Mouse (Mus musculus) liver, adult (tissue): Measurements from ENCODE around the gene Slamf8.

Source experiments
- GATA4 ChIP-seq: IDR thresholded peaks from 2 replicates; pipeline ENCODE4 v1.6.1; 2014; ENCODE audit warnings: mild to moderate bottlenecking, low read length; ENCODE audit not compliant: insufficient replicate concordance

Gene Slamf8

DNA sequence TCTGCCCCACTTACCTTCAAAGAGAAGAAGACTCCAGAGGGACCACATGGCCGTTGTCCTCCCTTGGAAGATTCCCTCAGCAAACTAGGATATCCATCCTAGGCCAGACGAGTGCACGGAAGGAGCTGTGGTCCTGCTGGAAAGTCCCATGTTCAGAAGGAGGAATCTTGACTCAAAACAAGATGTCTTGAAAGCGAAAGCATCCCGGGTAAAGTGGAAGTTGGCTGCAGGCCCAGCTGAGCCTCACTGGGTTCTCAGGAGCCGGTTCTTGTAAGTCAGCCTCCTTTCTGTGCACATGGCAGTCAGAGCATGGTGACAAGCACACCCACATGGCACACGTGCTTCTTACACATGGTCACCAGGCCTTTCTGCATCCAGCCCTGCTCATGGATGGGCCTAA is at the start of gene Slamf8:
Slamf8 (minus strand) TSS at position 184 of the 400 bp plus-strand sequence.
- TF ChIP-seq GATA4, result no peak

DNA sequence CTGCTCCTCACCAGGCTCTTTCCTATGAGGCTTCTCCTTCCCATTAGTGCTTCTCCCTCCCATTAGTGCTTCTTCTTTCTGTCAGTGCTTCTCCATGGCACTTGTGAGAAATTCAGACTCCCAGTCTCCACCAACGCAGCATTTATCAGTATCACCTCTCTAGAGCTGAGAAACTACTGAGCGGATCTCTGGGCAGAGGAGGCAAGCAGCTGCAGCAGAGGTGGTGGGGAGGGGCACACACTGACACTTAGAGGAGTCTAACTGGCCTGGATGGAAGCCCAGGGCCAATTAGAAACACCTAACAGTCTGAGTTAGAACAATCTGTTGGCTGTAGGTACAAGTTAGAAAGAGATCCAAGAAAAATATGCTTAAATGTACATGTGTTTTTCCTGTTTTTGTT is 48.4 kb upstream of the Slamf8 start:
- TF ChIP-seq GATA4, result no peak

DNA sequence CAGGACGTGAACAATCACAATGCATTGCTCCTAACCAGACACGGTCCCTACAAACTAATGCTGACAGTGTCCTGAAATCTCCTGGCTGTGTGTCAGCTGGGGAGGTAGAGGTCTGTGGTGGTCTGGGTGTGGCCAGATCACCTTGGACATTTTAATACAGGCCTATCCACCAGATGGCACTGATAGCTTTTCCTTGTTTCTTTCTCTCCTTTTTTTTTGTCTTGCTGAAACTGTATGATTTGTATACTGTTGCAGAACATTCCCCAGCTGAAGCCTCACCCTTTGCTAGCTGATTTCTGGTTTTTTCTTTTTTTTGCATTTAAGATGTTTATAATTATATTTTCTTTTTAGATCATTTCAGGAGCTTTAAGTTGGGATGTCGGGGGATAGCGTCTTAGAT is 47.4 kb upstream of the Slamf8 start:
- no peak for TF ChIP-seq GATA4

DNA sequence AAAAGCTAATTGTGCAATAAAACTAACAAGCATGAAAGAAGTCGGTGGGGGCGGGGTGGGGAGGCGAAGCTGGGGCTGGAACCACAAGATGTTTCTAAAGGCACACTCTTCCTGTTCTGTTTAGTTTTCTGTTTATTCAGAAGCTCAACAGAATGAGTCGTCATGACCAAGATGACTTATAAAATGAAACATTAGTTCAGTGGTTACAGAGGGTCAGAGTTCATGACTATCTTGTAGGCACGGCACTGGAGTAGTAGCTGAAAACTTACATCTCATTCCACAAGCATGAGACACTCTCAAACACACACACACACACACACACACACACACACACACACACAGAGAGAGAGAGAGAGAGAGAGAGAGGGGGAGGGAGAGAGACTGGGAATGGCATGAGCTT is 45.9 kb upstream of the Slamf8 start:
- TF ChIP-seq GATA4, result no peak

DNA sequence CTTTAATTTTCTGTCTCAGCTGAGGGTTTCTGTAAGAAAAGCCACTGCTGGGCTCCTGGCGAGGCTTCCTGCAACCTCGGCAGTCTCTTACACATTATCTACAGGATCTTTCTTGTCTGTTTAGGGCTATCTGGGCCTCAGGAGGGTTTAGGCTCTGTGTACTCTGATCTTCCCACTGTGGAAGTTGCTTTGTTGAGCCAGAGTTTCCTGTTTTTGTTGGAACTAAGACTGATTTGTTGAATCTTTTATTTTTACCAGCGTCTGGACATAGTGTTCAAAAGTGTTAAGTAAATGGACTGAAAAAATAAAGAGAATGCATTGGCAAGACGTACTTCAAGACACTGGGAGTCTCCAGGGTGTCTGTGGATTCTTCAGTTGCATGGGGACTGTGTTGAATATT is 44.9 kb upstream of the Slamf8 start:
- TF ChIP-seq GATA4, result no peak

DNA sequence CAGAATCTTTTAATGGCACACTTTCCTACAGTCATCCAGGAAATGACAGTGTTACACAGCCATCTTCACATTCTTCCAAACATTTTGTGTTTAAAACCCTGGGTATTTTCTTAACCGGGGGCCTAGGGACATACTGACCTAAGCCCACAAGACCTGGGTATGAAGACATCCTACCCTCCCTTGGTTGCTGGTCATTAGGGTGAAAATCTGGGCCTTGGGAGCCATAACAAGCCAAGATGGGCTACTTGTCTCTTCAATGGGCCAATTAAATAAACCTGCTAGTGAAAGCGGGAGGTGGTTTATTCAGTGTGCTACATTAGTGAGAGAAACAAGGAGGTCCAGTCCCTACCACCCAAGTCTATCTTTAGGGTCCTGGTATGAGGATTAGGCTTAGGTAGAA is 43.8 kb upstream of the Slamf8 start:
- no peak for TF ChIP-seq GATA4

DNA sequence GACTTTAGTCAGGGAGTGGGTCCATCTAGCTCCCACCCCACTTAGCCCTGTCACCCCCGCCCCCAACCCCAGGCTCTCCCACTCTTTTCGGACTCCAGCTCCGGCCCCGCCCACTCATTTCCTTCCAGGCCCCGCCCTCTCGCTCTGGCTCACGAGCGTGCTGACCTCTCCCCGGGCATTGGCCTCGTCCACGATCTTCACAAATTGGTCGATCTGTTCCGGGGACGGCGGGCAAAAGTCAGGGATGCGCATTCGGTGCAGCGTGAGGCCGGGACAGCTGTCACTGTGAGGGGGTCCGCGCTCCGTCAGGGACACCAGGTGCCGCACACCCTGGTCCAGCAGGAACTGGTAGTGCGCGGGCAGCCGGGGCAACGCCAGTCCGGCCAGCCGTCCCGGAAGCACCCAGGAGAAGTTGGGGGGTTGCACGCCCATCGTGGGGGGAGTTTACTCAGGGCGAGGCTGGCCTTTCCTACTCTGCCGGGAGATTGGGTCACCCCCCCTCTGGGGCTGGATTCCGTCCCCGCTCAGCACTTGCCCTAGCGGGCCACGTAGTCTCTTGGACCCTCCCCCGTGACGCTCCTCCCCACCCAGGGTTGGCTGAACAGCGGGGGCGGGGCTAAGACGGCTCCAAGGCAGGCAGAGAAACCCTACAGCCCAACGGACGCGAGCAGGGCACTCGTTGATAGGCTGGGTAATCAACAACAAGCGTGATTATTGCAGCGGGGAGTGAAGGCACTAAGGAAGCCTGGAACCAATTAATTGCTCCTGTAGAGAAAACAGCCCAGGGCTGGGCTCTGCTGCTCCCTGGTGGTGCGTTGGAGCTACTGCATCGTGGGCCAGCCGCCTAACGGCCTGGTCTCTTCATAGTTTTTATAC is 42.3 kb upstream of the Slamf8 start, which contains the start of gene Dusp23:
Dusp23 (minus strand) TSS at position 512 of the 876 bp plus-strand sequence.
- peak; percentile 71; the same call in 1 of the 2 replicates for TF ChIP-seq GATA4

DNA sequence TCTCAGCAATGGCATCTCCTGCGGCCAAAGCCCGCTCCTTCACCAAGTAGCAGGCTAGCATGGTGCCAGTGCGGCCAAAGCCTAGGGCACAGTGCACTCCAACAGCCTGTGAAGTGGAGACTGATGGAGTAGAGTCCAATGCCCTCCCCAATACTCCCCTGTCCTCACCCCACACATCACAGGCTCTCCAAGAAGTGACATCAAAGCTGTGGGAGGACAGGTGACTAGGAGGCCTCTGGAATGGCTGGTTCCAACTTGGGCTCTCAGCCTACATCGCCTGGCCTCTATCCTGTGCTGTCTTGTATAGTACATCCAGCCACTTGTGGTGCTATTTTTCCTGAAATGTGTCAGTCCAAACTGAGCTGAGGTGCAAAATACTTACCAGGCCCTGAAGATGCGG is 41.4 kb upstream of the Slamf8 start:
- TF ChIP-seq GATA4, result no peak

DNA sequence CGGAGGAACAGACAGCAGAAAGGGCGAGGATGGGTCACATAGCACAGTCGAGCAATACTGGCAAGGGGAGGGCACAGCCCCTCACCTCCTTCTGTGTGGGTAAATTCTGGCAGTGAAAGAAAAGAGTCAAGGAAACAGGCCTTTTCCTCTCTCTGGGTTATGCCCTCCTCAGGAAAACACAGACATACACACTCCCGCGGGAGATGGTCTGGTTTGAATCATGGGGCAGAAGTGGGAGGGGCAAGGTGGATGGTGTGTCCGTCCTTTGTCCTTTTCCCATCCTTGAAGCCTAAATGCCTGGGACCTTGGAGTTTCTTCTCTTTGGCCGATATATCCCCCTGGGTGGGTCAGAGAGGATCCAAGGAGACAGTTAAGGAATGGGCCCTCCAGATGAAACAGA is 39.5 kb upstream of the Slamf8 start:
- no peak for TF ChIP-seq GATA4

DNA sequence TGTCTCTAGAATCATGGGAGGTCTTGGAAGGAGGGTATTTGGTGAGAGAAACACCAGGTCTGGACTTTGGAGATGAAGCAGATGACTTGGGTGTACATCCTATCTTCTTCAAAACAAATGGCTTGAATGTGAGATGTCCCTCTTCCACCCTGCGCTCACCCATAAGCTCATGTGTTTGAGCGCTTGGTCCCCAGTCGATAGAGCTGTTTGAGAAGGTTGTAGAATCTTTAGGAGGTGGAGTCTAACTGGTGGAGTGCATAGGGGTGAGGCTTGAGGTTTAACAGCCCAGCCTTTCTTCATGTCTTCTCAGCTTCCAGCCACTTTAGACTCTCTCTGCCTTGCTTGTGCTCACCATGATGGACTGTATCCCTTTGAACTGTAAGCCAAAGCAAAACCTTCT is 35.9 kb upstream of the Slamf8 start:
- TF ChIP-seq GATA4, result no peak

DNA sequence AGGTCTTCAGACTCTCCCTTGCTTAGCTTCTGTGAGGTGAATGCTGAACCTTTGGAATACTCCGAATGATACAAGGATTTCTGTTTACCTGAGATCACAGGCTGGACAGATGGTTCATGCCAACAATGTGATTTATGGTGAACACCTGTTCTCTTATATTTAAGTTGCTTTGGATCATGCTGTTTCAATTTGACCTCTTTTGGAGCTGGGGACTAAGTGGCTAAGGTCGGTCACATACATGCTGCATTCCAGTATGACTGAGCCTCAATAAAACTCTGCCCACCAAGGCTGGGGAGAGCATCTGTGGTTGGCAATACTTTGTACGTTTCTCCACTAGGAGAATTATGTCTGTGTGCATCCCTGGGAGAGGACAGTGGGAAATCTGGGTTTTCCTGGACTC is 33.7 kb upstream of the Slamf8 start:
- TF ChIP-seq GATA4, result no peak

DNA sequence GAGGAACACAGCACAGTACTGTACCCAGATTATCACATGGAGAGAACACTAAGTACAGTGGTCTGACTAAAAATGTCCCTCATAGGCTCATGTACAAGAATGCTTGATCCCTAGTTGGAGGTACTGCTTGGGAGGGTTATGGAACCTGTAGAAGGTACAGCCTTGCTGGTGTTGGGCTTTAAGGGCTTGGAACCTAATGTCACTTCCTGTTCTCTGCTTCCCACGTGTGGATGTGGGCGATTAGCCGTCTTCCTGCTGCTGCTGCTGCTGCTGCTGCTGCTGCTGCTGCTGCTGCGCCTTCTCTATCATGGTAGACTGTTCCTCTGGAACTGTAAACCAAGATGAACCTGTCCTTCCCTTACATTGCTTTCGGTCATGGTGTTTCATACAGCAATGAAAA is 33.2 kb upstream of the Slamf8 start:
- TF ChIP-seq GATA4, result no peak

DNA sequence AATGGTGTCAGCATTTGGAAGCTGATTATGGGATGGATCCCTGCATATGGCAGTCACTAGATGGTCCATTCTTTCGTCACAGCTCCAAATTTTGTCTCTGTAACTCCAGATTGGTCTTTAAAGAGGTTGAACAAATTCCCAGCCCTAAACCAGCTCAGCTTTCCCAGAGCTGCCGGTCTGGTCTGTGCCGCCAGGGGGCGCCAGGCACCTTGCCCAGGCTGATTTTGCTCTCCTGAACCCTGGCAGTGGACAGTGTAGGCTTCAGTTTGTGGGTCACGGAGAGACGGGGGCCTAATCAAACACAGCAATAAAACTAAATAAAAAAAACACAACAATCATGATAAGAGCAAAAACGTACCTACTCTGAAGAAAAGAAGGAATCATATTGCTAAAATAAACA is 28.9 kb upstream of the Slamf8 start:
- TF ChIP-seq GATA4, result no peak

DNA sequence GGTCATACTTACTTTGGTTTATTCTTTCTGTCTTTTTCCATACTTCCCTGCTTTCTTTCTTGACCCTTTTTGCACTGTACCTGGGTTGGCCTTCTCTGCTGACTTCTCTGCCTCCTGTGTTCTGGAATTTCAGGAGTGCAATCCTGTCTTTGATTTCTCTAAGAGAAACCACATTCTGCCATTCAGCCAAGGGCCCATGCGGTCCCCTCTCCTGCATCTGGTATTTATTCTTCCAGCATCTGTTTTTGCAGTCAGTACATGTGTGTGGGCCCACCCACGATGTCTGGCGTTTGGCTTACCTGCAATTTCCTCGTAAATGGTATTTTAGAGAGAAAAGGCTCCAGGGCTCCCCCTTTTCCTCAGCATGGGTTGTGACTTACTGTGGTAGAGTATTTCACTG is 27.8 kb upstream of the Slamf8 start:
- no peak for TF ChIP-seq GATA4

DNA sequence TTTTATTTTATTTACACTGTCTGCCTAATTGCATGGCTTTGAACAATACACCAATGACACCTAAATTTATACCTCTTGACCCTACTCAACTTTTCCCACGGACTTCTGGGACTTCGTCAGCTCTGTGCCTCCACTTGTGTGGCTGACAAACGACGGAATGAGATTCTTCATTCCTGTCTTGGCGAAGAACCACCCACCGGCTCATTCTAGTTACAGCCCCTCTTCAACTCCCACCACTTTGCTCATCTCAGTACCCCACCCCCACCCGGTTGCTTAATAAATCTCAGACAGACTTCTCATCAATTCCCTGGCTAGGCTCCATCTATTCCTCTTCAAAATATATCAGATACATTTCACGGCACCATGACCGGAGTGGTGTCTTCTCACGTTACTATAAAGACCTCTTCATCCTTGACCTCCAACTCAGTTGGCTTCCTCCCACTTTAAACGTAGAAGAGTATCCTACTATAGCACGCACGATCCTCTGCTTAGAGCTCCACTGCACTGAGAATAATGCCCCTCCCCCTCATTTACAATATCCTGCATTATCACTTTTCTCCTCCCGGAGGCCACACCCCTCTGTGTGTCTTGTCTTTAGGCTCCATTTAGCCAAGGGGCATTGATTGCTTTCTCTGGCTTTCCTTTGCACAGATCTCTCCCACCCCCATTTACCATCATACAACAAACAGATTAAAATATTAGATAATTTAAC is 27.2 kb upstream of the Slamf8 start:
- TF ChIP-seq GATA4, result no peak
